Mouse (Mus musculus) MEL (cell line): ENCODE measurements around the gene Pnpla2. TPM values are rescaled to one million over a fixed set of nuclear protein-coding genes. Genes with fewer than 3 reads are reported as not detected.

Experiments
- DNase-seq: peaks from one replicate; pipeline ENCODE4 v3.0.0; 2011; ENCODE audit warnings: low read depth, low spot score
- H3K27ac ChIP-seq: 2 replicates; pipeline ENCODE4 v1.5.1; 2012; ENCODE audit warnings: low read depth, mild to moderate bottlenecking, control low read depth, low read length, moderate library complexity; ENCODE audit not compliant: control insufficient read depth
- H3K27me3 ChIP-seq, 2 experiments: fragments of 150-350 bp in 1 of 2; sonication (generic) in 1 of 2; 2 replicates each; pipeline ENCODE4 v1.6.1; 2012; ENCODE audit warnings: low read length in 2 of 2, mild to moderate bottlenecking in 2 of 2, improper control_type of control experiment in 1 of 2, moderate library complexity in 1 of 2; ENCODE audit not compliant: insufficient read depth in 2 of 2, control insufficient read depth in 1 of 2
- H3K36me3 ChIP-seq, 2 experiments: 2 replicates each; pipeline ENCODE4 v1.6.1; 2012 to 2014; ENCODE audit warnings: low read length in 2 of 2, improper control_type of control experiment in 1 of 2, inconsistent platforms in 1 of 2, mild to moderate bottlenecking in 1 of 2; ENCODE audit not compliant: insufficient read depth in 2 of 2, control insufficient read depth in 1 of 2
- H3K4me1 ChIP-seq, 2 experiments: fragments of 150-350 bp in 1 of 2; sonication (generic) in 1 of 2; 2 replicates each; pipeline ENCODE4 v1.6.1; 2012; ENCODE audit warnings: low read length in 2 of 2, improper control_type of control experiment in 1 of 2, mild to moderate bottlenecking in 1 of 2; ENCODE audit not compliant: insufficient read depth in 2 of 2, control insufficient read depth in 1 of 2
- H3K4me3 ChIP-seq, 2 experiments: fragments of 150-350 bp in 1 of 2; sonication (generic) in 1 of 2; 2 replicates each; pipeline ENCODE4 v1.5.1; 2012; ENCODE audit warnings: low read depth in 2 of 2, low read length in 2 of 2, mild to moderate bottlenecking in 2 of 2, moderate library complexity in 2 of 2, control low read depth in 1 of 2, improper control_type of control experiment in 1 of 2; ENCODE audit not compliant: control insufficient read depth in 1 of 2, insufficient read depth in 1 of 2
- H3K79me2 ChIP-seq: 2 replicates; pipeline ENCODE4 v1.6.1; 2012; ENCODE audit warnings: mild to moderate bottlenecking, low read length, moderate library complexity; ENCODE audit not compliant: control insufficient read depth, poor library complexity, insufficient read depth
- H3K9ac ChIP-seq: 2 replicates; pipeline ENCODE4 v1.6.1; 2012; ENCODE audit warnings: low read depth, mild to moderate bottlenecking, control low read depth, low read length, moderate library complexity; ENCODE audit not compliant: control insufficient read depth, poor library complexity, severe bottlenecking
- H3K9me3 ChIP-seq: fragments of 150-350 bp; sonication (generic); replicated peaks from 2 replicates; pipeline ENCODE4 v1.6.1; 2012; ENCODE audit warnings: mild to moderate bottlenecking, low read length, improper control_type of control experiment, moderate library complexity; ENCODE audit not compliant: insufficient read depth
- CTCF ChIP-seq, 3 experiments: IDR thresholded peaks in 2 of 3; conservative IDR thresholded peaks in 1 of 3; 2 replicates each; pipeline ENCODE4 v1.5.1; 2011 to 2012; ENCODE audit warnings: low read length in 3 of 3, low read depth in 2 of 3, mild to moderate bottlenecking in 2 of 3, improper control_type of control experiment in 1 of 3, inconsistent platforms in 1 of 3, mixed read lengths in 1 of 3, moderate library complexity in 1 of 3; ENCODE audit not compliant: control insufficient read depth in 1 of 3, insufficient read depth in 1 of 3, poor library complexity in 1 of 3, severe bottlenecking in 1 of 3
- E2F4 ChIP-seq: IDR thresholded peaks from 2 replicates; pipeline ENCODE4 v1.6.1; 2011; ENCODE audit warnings: low read depth, low read length, improper control_type of control experiment, borderline replicate concordance
- HCFC1 ChIP-seq: IDR thresholded peaks from 2 replicates; pipeline ENCODE4 v1.6.1; 2012; ENCODE audit warnings: low read depth, mild to moderate bottlenecking, inconsistent platforms, low read length, improper control_type of control experiment, moderate library complexity
- MEF2A ChIP-seq: IDR thresholded peaks from 2 replicates; pipeline ENCODE4 v1.6.1; 2014; ENCODE audit warnings: low read depth, mild to moderate bottlenecking, inconsistent platforms, low read length, improper control_type of control experiment; ENCODE audit not compliant: poor library complexity, insufficient replicate concordance, severe bottlenecking; ENCODE audit errors: extremely low read depth
- MXI1 ChIP-seq: IDR thresholded peaks from 2 replicates; pipeline ENCODE4 v1.6.1; 2011; ENCODE audit warnings: mild to moderate bottlenecking, low read depth, low read length, improper control_type of control experiment
- MYB ChIP-seq: IDR thresholded peaks from 2 replicates; pipeline ENCODE4 v1.6.1; 2011; ENCODE audit warnings: mild to moderate bottlenecking, low read depth, low read length, improper control_type of control experiment
- NELFE ChIP-seq: IDR thresholded peaks from 2 replicates; pipeline ENCODE4 v1.6.1; 2011; ENCODE audit warnings: low read depth, low read length, improper control_type of control experiment
- NRF1 ChIP-seq: IDR thresholded peaks from 2 replicates; pipeline ENCODE4 v1.6.1; 2014; ENCODE audit warnings: low read depth, mild to moderate bottlenecking, inconsistent platforms, low read length, improper control_type of control experiment, moderate library complexity; ENCODE audit not compliant: poor library complexity, insufficient read depth, severe bottlenecking
- RAD21 ChIP-seq: IDR thresholded peaks from 2 replicates; pipeline ENCODE4 v1.6.1; 2011; ENCODE audit warnings: mild to moderate bottlenecking, low read depth, low read length, improper control_type of control experiment
- TCF12 ChIP-seq: IDR thresholded peaks from 2 replicates; pipeline ENCODE4 v1.6.1; 2014; ENCODE audit warnings: low read depth, mild to moderate bottlenecking, inconsistent platforms, low read length, improper control_type of control experiment, moderate library complexity
- UBTF ChIP-seq: IDR thresholded peaks from 2 replicates; pipeline ENCODE4 v1.6.1; 2012; ENCODE audit warnings: low read depth, mild to moderate bottlenecking, inconsistent platforms, low read length, improper control_type of control experiment, moderate library complexity, borderline replicate concordance; ENCODE audit not compliant: insufficient read depth
- USF1 ChIP-seq: IDR thresholded peaks from 2 replicates; pipeline ENCODE4 v1.6.1; 2014; ENCODE audit warnings: low read depth, mild to moderate bottlenecking, inconsistent platforms, low read length, improper control_type of control experiment, moderate library complexity
- ZMIZ1 ChIP-seq: IDR thresholded peaks from 2 replicates; pipeline ENCODE4 v1.6.1; 2012; ENCODE audit warnings: low read depth, mild to moderate bottlenecking, inconsistent platforms, low read length, improper control_type of control experiment, moderate library complexity
- ZNF384 ChIP-seq: IDR thresholded peaks from 2 replicates; pipeline ENCODE4 v1.6.1; 2012; ENCODE audit warnings: low read depth, mild to moderate bottlenecking, inconsistent platforms, low read length, improper control_type of control experiment
- polyA plus RNA-seq, 2 experiments: library from polyadenylated mRNA; stranded (reverse) in 1 of 2; unstranded in 1 of 2; fragments of >175 nt in 1 of 2; fragments of >200 nt in 1 of 2; gene quantifications; 2 replicates each; pipeline versions ENCODE4 v1.2.1 to v1.2.4; 2012; ENCODE audit warnings: low replicate concordance in 2 of 2, low read depth in 1 of 2; ENCODE audit not compliant: insufficient read length in 2 of 2, insufficient read depth in 1 of 2, missing spikeins in 1 of 2
- total RNA-seq: library from RNA; depleted of rRNA; stranded (reverse); fragments of 300-350 nt; gene quantifications from 2 replicates; pipeline ENCODE4 v1.2.3, GENCODE M21; 2012

Pnpla2 gene
- total and polyA plus RNA-seq, 3 experiments: 8.3 to 38.6 TPM; not detected in 1

- Histone ChIP-seq H3K79me2 (peaks cover 12% of the 10 kb centered on the region), H3K9ac (no peak overlapping the region), H3K27ac (no peak overlapping the region), H3K4me3 (no peak overlapping the region), H3K27me3 (no peaks in the 10 kb centered on the region), H3K4me1 (peaks cover 0 to 17% of the 10 kb centered on the region in 2 experiments; a peak in 3 of 4 replicates), H3K36me3 (peaks cover 0 to 13% of the 10 kb centered on the region in 2 experiments; a peak in 2 of 4 replicates), H3K9me3 (no peaks in the 10 kb centered on the region)
- no peak for DNase-seq
- TF ChIP-seq MEF2A (no peak), HCFC1 (no peak), TCF12 (no peak), NELFE (no peak), NRF1 (no peak), E2F4 (no peak), USF1 (no peak), MXI1 (no peak), ZMIZ1 (no peak), UBTF (no peak)
Observed at GRCm38 (mm10) chr7:141430585-141431240, 24.3 kb upstream of the Pnpla2 start.

- Histone ChIP-seq H3K9ac (no peak overlapping the region), H3K36me3 (peaks cover 0 to 20% of the 10 kb centered on the region in 2 experiments; a peak in 2 of 4 replicates), H3K27ac (no peak overlapping the region), H3K4me1 (peaks cover 3 to 25% of the 10 kb centered on the region in 2 experiments; a peak in 3 of 4 replicates), H3K4me3 (no peak overlapping the region), H3K79me2 (peaks cover 20% of the 10 kb centered on the region), H3K27me3 (no peaks in the 10 kb centered on the region), H3K9me3 (no peaks in the 10 kb centered on the region)
- TF ChIP-seq RAD21 (no peak), CTCF (IDR thresholded peaks at IDR 0.05 in 2 of 3, conservative IDR thresholded peaks at IDR 0.05 in 1 of 3; ENCODE audit: control insufficient read depth in 1 of 3, insufficient read depth in 1 of 3, low read depth in 2 of 3, low read length in 3 of 3, poor library complexity in 1 of 3, severe bottlenecking in 1 of 3) (no peak), MYB (no peak), ZNF384 (no peak), NRF1 (no peak), UBTF (no peak), USF1 (no peak)
- DNase-seq: no peak
Observed at GRCm38 (mm10) chr7:141431434-141432185, 23.4 kb upstream of the Pnpla2 start.
